Mouse (Mus musculus) CH12.LX (cell line): ENCODE measurements around the gene Ndufb4. TPM values are rescaled to one million over a fixed set of nuclear protein-coding genes. Genes with fewer than 3 reads are reported as not detected.

ENCODE experiments used
- DNase-seq: peaks from one replicate; pipeline ENCODE4 v3.0.0-alpha.2; 2013; ENCODE audit errors: extremely low read depth
- H3K27ac ChIP-seq: 2 replicates; pipeline ENCODE4 v1.5.1; 2012; ENCODE audit warnings: low read depth, mild to moderate bottlenecking, control low read depth, moderate library complexity; ENCODE audit not compliant: insufficient read depth
- H3K27me3 ChIP-seq: replicated peaks from 2 replicates; pipeline ENCODE3; 2012; ENCODE audit warnings: inconsistent platforms
- H3K36me3 ChIP-seq, 2 experiments: replicated peaks in 1 of 2; 2 replicates each; pipeline versions ENCODE3 to v1.6.1; 2012; ENCODE audit warnings: inconsistent platforms in 1 of 2, low read length in 1 of 2, mild to moderate bottlenecking in 1 of 2, mixed read lengths in 1 of 2, moderate library complexity in 1 of 2; ENCODE audit not compliant: control insufficient read depth in 1 of 2, insufficient read depth in 1 of 2
- H3K4me1 ChIP-seq, 2 experiments: 2 replicates each; pipeline ENCODE4 v1.6.1; 2012; ENCODE audit warnings: inconsistent platforms in 1 of 2, moderate library complexity in 1 of 2; ENCODE audit not compliant: insufficient read depth in 2 of 2, control insufficient read depth in 1 of 2
- H3K4me2 ChIP-seq: 2 replicates; pipeline ENCODE4 v1.6.1; 2012; ENCODE audit warnings: low read depth, mild to moderate bottlenecking, control low read depth; ENCODE audit not compliant: poor library complexity, insufficient read depth, severe bottlenecking
- H3K4me3 ChIP-seq, 3 experiments: fragments of 150-350 bp in 1 of 3; sonication (generic) in 1 of 3; replicated peaks in 1 of 3; 2 replicates each; pipeline versions ENCODE3 to v1.5.1; 2011 to 2012; ENCODE audit warnings: low read depth in 2 of 3, low read length in 2 of 3, mild to moderate bottlenecking in 2 of 3, moderate library complexity in 2 of 3, control low read depth in 1 of 3, improper control_type of control experiment in 1 of 3, inconsistent platforms in 1 of 3, mixed read lengths in 1 of 3; ENCODE audit not compliant: poor library complexity in 1 of 3
- H3K79me2 ChIP-seq: replicated peaks from 2 replicates; pipeline ENCODE4 v1.6.1; 2012; ENCODE audit warnings: mild to moderate bottlenecking, moderate library complexity; ENCODE audit not compliant: control insufficient read depth, poor library complexity, insufficient read depth, severe bottlenecking; ENCODE audit errors: extremely low read depth
- H3K9ac ChIP-seq: 2 replicates; pipeline ENCODE4 v1.6.1; 2012; ENCODE audit warnings: low read depth, mild to moderate bottlenecking, control low read depth, moderate library complexity; ENCODE audit not compliant: insufficient read depth
- H3K9me3 ChIP-seq: replicated peaks from 2 replicates; pipeline ENCODE3; 2012; ENCODE audit warnings: low read length, inconsistent platforms, mixed read lengths
- CHD1 ChIP-seq: IDR thresholded peaks from 2 replicates; pipeline ENCODE4 v1.6.1; 2012; ENCODE audit warnings: low read depth, low read length, improper control_type of control experiment, inconsistent platforms
- CTCF ChIP-seq, 2 experiments: IDR thresholded peaks in 1 of 2; conservative IDR thresholded peaks in 1 of 2; 2 replicates each; pipeline ENCODE4 v1.5.1; 2011 to 2012; ENCODE audit warnings: low read depth in 2 of 2, low read length in 2 of 2, improper control_type of control experiment in 1 of 2, inconsistent platforms in 1 of 2, mild to moderate bottlenecking in 1 of 2, moderate library complexity in 1 of 2
- ELF1 ChIP-seq: IDR thresholded peaks from 2 replicates; pipeline ENCODE4 v1.6.1; 2014; ENCODE audit warnings: low read depth, mild to moderate bottlenecking, inconsistent platforms, low read length, improper control_type of control experiment
- EP300 ChIP-seq: IDR thresholded peaks from 2 replicates; pipeline ENCODE4 v1.6.1; 2011; ENCODE audit warnings: low read length, improper control_type of control experiment
- GABPA ChIP-seq: IDR thresholded peaks from 2 replicates; pipeline ENCODE4 v1.6.1; 2012; ENCODE audit warnings: low read depth, low read length, improper control_type of control experiment, inconsistent platforms; ENCODE audit not compliant: insufficient replicate concordance
- HCFC1 ChIP-seq: IDR thresholded peaks from 2 replicates; pipeline ENCODE4 v1.6.1; 2012; ENCODE audit warnings: low read depth, mild to moderate bottlenecking, inconsistent platforms, low read length, improper control_type of control experiment
- IRF4 ChIP-seq: IDR thresholded peaks from 2 replicates; pipeline ENCODE4 v1.6.1; 2014; ENCODE audit warnings: low read depth, mild to moderate bottlenecking, inconsistent platforms, low read length, improper control_type of control experiment
- JUND ChIP-seq: conservative IDR thresholded peaks from 2 replicates; pipeline ENCODE4 v1.6.1; 2011; ENCODE audit warnings: low read depth, low read length, improper control_type of control experiment
- KAT2A ChIP-seq: IDR thresholded peaks from 2 replicates; pipeline ENCODE4 v1.6.1; 2012; ENCODE audit warnings: low read length, improper control_type of control experiment, inconsistent platforms; ENCODE audit not compliant: insufficient replicate concordance
- MAX ChIP-seq: IDR thresholded peaks from 2 replicates; pipeline ENCODE4 v1.6.1; 2011; ENCODE audit warnings: low read length, improper control_type of control experiment
- MAZ ChIP-seq: IDR thresholded peaks from 2 replicates; pipeline ENCODE4 v1.6.1; 2012; ENCODE audit warnings: low read depth, mild to moderate bottlenecking, inconsistent platforms, low read length, improper control_type of control experiment, moderate library complexity
- MYC ChIP-seq: IDR thresholded peaks from 2 replicates; pipeline ENCODE4 v1.6.1; 2011; ENCODE audit warnings: low read depth, mild to moderate bottlenecking, improper control_type of control experiment, low read length
- PAX5 ChIP-seq: IDR thresholded peaks from 2 replicates; pipeline ENCODE4 v1.6.1; 2012; ENCODE audit warnings: low read length, inconsistent platforms, mixed read lengths
- POLR2A ChIP-seq: IDR thresholded peaks from 2 replicates; pipeline ENCODE4 v1.6.1; 2011; ENCODE audit warnings: low read depth, mild to moderate bottlenecking, improper control_type of control experiment, low read length
- RAD21 ChIP-seq: IDR thresholded peaks from 2 replicates; pipeline ENCODE4 v1.6.1; 2011; ENCODE audit warnings: low read depth, mild to moderate bottlenecking, low read length, improper control_type of control experiment, moderate library complexity
- RCOR1 ChIP-seq: conservative IDR thresholded peaks from 2 replicates; pipeline ENCODE4 v1.6.1; 2012; ENCODE audit warnings: low read depth, mild to moderate bottlenecking, inconsistent platforms, low read length, improper control_type of control experiment
- SIN3A ChIP-seq: IDR thresholded peaks from 2 replicates; pipeline ENCODE4 v1.6.1; 2012; ENCODE audit warnings: low read length, improper control_type of control experiment, inconsistent platforms
- SMC3 ChIP-seq: IDR thresholded peaks from 2 replicates; pipeline ENCODE4 v1.6.1; 2011; ENCODE audit warnings: low read depth, low read length, improper control_type of control experiment
- TBP ChIP-seq: conservative IDR thresholded peaks from 2 replicates; pipeline ENCODE4 v1.6.1; 2011; ENCODE audit warnings: low read depth, low read length, improper control_type of control experiment
- USF1 ChIP-seq: IDR thresholded peaks from 2 replicates; pipeline ENCODE4 v1.6.1; 2014; ENCODE audit warnings: low read depth, mild to moderate bottlenecking, inconsistent platforms, low read length, improper control_type of control experiment
- dilution Hi-C: fragments of 300-500 bp; cut with MboI; formaldehyde crosslinking; loops from 2 replicates; pipeline ENCODE4 v1.14.3; 2020; ENCODE audit warnings: low sequenced_read_pairs; ENCODE audit not compliant: extremely low pct_unique_long_range_greater_than_20kb, extremely low pct_ligation_motif_present
- in situ Hi-C: fragments of 300-500 bp; cut with MboI; formaldehyde crosslinking; loops from 3 replicates; pipeline ENCODE4 v1.14.3; 2019; ENCODE audit warnings: low sequenced_read_pairs, low pct_ligation_motif_present, low pct_unique_long_range_greater_than_20kb, mixed read lengths
- polyA plus RNA-seq: library from polyadenylated mRNA; unstranded; fragments of >175 nt; gene quantifications from 2 replicates; pipeline ENCODE4 v1.2.1, GENCODE M21; 2012; ENCODE audit warnings: low read depth; ENCODE audit not compliant: insufficient read length
- total RNA-seq, 2 experiments: library from RNA; depleted of rRNA; stranded (reverse); fragments of 300-350 nt in 1 of 2; fragments of >200 nt in 1 of 2; gene quantifications; 2 replicates each; pipeline ENCODE4 v1.2.3; 2012 to 2014

Ndufb4 gene
- total and polyA plus RNA-seq, 3 experiments: 51.8 to 97.4 (median 70.7) TPM

DNA sequence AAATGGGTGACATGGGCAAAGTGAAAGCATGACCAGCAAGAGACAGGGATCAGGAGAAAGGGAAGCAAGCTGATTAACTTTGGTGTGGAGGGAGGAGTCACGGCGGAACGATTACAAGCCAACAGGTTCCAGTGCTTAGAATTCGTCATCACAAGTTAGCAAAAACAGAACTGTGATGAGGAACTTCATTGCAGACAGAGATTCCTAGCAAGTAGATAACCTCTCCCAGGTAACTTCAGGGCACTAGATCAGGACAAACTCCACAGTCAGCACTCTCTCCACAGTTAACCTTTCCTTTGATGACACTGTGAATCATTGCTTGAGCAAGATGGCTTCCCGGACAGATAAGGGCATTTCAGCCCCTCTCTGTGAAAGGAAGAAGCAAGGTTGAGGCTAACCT is 56.8 kb downstream of the Ndufb4 start:
- Histone ChIP-seq H3K4me3 (no peak overlapping the region), H3K4me2 (no peak overlapping the region)

More for the DNA sequence above, 56.8 kb downstream of the Ndufb4 start:
- Histone ChIP-seq H3K36me3 (no peaks in the 10 kb centered on the region), H3K9me3 (no peaks in the 10 kb centered on the region), H3K79me2 (no peaks in the 10 kb centered on the region), H3K27me3 (no peaks in the 10 kb centered on the region), H3K4me1 (peaks cover 0 to 7% of the 10 kb centered on the region in 2 experiments; a peak in 2 of 4 replicates), H3K9ac (no peak overlapping the region), H3K27ac (no peak overlapping the region)
- TF ChIP-seq POLR2A (no peak), SIN3A (no peak), CTCF (conservative IDR thresholded peaks at IDR 0.05 in 1 of 2, IDR thresholded peaks at IDR 0.05 in 1 of 2; ENCODE audit: low read depth in 2 of 2, low read length in 2 of 2) (no peak), GABPA (no peak), MYC (no peak), RCOR1 (no peak), ELF1 (no peak), PAX5 (no peak), IRF4 (no peak), MAX (no peak), SMC3 (no peak), RAD21 (no peak), KAT2A (no peak), EP300 (no peak), JUND (no peak), MAZ (no peak), USF1 (no peak), CHD1 (no peak), TBP (no peak), HCFC1 (no peak)
- dilution Hi-C loops (no loop called here), in situ Hi-C loops (no loop called here)
- DNase-seq: peak; percentile 17

Other genes starting within 250 kb of the Ndufb4 start
- 29.5 and 39.5 TPM in 2 replicates for gene Gtf2e1, start 114.7 kb downstream of the Ndufb4 start, total RNA-seq (2012; rRNA removed)
- 72.7 and 77.9 TPM in 2 replicates for gene Gtf2e1, start 114.7 kb downstream of the Ndufb4 start, total RNA-seq (2014; rRNA removed)
- gene Gtf2e1, start 114.7 kb downstream of the Ndufb4 start, polyA plus RNA-seq: 52.2 and 56.0 TPM in 2 replicates
- 12.3 and 14.4 TPM in 2 replicates for gene Rabl3, start 114.6 kb downstream of the Ndufb4 start, total RNA-seq (2012; rRNA removed)
- gene Rabl3, start 114.6 kb downstream of the Ndufb4 start, total RNA-seq (2014; rRNA removed): 19.0 and 19.8 TPM in 2 replicates
- gene Rabl3, start 114.6 kb downstream of the Ndufb4 start, polyA plus RNA-seq: 34.9 and 36.8 TPM in 2 replicates
- not detected in 2 replicates for gene Hgd, start 74.3 kb downstream of the Ndufb4 start, total RNA-seq (2012; rRNA removed)
- not detected in 2 replicates for gene Hgd, start 74.3 kb downstream of the Ndufb4 start, total RNA-seq (2014; rRNA removed)
- gene Hgd, start 74.3 kb downstream of the Ndufb4 start, polyA plus RNA-seq: not detected in 2 replicates
- gene Fstl1, start 122.4 kb upstream of the Ndufb4 start, total RNA-seq (2012; rRNA removed): 0.29 and 0.34 TPM in 2 replicates
- 0.59 and 1.2 TPM in 2 replicates for gene Fstl1, start 122.4 kb upstream of the Ndufb4 start, total RNA-seq (2014; rRNA removed)
- 0.80 and 0.87 TPM in 2 replicates for gene Fstl1, start 122.4 kb upstream of the Ndufb4 start, polyA plus RNA-seq
- 0.17 TPM in 1 of 2 replicates, not detected in the other for gene Gm36028, start 206.7 kb upstream of the Ndufb4 start, total RNA-seq (2012; rRNA removed)
- gene Gm36028, start 206.7 kb upstream of the Ndufb4 start, total RNA-seq (2014; rRNA removed): 0.51 TPM in 1 of 2 replicates, not detected in the other
- gene Gm36028, start 206.7 kb upstream of the Ndufb4 start, polyA plus RNA-seq: 0.22 TPM in 1 of 2 replicates, not detected in the other
- 28.4 and 31.3 TPM in 2 replicates for gene Lrrc58, start 213.9 kb upstream of the Ndufb4 start, total RNA-seq (2012; rRNA removed)
- gene Lrrc58, start 213.9 kb upstream of the Ndufb4 start, total RNA-seq (2014; rRNA removed): 29.0 and 30.8 TPM in 2 replicates
- 15.9 and 17.4 TPM in 2 replicates for gene Lrrc58, start 213.9 kb upstream of the Ndufb4 start, polyA plus RNA-seq